Mouse (Mus musculus) bone marrow macrophage, adult 2 months (primary cell): Measurements from ENCODE around the gene Arrdc4. TPM values are rescaled to one million over a fixed set of nuclear protein-coding genes. Genes with fewer than 3 reads are reported as not detected.

Source experiments
- H3K27ac ChIP-seq: 2 replicates; pipeline ENCODE4 v1.5.1; 2012; ENCODE audit warnings: low read depth, low read length; ENCODE audit not compliant: insufficient read depth
- H3K4me1 ChIP-seq: 2 replicates; pipeline ENCODE4 v1.6.1; 2012; ENCODE audit warnings: low read length; ENCODE audit not compliant: control insufficient read depth, insufficient read depth
- H3K4me3 ChIP-seq: 2 replicates; pipeline ENCODE4 v1.5.1; 2012; ENCODE audit warnings: mild to moderate bottlenecking, low read length, moderate library complexity; ENCODE audit not compliant: insufficient read depth
- CTCF ChIP-seq: IDR thresholded peaks from 2 replicates; pipeline ENCODE4 v1.5.1; 2012; ENCODE audit warnings: low read depth, mild to moderate bottlenecking, low read length, moderate library complexity
- POLR2A ChIP-seq: IDR thresholded peaks from 2 replicates; pipeline ENCODE4 v1.6.1; 2012; ENCODE audit warnings: mild to moderate bottlenecking, low read depth, low read length, borderline replicate concordance
- polyA plus RNA-seq: library from polyadenylated mRNA; stranded (reverse); fragments of >200 nt; gene quantifications from 2 replicates; pipeline ENCODE4 v1.2.4, GENCODE M21; 2012; ENCODE audit not compliant: missing spikeins, insufficient read depth, insufficient read length

Gene Arrdc4
- polyA plus RNA-seq, result 6.8 and 9.1 TPM in 2 replicates

DNA sequence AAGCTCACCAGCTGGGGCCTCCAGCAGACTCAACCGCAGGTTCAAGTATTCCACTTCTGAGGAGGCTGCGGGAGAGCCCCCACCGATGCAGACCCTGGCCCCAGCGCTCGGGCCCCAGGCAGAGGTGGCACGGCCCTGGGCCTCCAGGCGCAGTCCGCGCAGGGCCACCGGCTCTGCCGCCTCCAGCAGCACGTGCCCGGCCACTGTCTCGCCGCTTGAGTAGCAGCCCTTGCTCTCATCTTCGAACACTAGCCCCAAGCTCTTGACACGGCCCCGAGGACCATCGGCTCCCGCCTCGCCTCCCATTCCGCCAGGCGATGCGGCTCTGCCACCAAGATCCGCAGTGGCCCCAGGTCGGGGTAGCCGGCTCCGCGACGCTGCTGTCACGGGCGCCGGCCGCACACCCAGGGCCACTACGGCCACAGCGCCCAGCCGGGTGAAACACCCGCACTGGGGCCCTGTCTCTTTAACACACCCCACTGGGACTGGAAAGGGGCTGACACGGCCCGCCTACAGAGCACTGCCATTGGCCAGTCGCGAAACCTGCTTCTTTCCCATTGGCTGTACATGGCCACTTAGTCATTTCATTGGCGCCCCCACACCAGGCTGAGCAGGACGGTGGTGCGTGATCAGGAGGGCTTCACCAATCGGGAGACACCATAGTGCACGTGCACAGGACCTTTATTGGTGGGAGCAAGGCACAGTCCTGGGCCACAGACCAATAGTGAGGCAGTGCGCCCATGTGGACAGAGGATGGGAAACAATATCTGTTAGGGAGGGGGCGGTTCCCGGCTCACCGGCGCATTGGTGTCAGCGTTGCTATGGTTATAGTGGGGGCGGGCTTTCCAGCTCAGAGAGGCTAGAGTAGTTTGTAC is at the start of gene Arrdc4:
TSS of gene Arrdc4 (minus strand) at position 481 of the 875 bp plus-strand sequence.
- Histone ChIP-seq H3K27ac (peak within 1 kb of the TSS; percentile 57), H3K4me3 (peak within 1 kb of the TSS; percentile 68), H3K4me1 (peaks cover 12% of the 10 kb centered on the region)
- TF ChIP-seq POLR2A, result no peak
- no peak for TF ChIP-seq CTCF

DNA sequence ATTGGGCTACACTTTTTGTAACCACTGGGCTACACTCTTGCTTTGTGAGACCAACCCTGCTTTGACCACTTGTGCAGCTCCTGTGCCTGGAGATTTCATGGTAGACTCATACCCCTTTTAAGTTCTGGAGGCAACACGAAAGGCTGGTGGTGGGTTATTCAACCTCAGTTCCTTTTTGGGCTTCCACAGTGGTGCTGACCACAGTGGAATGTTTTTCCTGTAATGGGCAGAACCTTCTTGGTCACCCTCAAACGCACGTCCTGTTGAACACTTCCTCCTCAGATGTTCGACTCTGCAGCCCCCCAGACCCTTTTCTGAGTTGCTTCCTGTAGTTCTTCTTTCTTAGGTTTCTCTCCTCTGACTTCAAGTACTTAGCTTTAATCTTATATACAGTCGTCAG is 46.5 kb upstream of the Arrdc4 start:
- Histone ChIP-seq H3K27ac (no peak overlapping the region), H3K4me3 (no peak overlapping the region), H3K4me1 (no peaks in the 10 kb centered on the region)
- TF ChIP-seq POLR2A, result no peak
- no peak for TF ChIP-seq CTCF

DNA sequence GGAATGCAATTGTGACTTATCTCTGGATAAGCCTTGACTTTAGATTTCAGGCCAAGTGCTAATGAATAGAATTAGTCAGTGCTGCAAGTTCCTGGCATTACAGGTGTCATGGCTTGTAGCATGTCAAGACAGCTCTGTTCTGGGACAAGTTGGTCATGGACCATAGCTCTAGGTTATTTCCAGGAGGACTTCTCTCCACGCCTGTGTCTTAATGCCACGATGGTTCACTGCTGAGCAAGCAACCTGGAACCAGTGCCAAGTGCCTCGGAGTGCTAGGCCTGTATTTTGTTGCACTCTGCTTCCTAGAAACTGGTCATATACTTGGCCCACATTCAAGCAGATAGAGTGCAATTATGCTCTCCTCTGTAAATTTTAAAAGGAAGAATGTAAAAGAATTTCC is 39.7 kb upstream of the Arrdc4 start:
- Histone ChIP-seq H3K4me1 (no peaks in the 10 kb centered on the region), H3K4me3 (no peak overlapping the region), H3K27ac (no peak overlapping the region)
- TF ChIP-seq CTCF, result no peak
- no peak for TF ChIP-seq POLR2A

DNA sequence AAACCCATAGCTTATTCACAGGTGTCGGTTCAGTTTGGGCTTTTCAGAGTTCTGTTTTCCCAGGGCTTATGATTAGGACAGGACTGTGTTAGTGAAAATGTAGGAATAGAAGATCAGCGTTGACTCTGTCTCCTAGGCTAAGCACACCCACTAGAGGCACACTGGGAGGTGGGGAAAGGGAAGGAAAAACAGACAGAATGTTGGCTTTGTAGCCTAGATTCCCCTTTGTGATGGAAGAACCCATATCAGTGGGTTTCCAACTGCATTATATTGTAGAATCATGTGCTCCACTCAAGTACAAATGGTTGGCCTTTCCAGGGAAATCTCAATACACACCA is 22.7 kb upstream of the Arrdc4 start:
- TF ChIP-seq POLR2A (no peak), CTCF (no peak)
- Histone ChIP-seq H3K4me1 (no peaks in the 10 kb centered on the region), H3K27ac (no peak overlapping the region), H3K4me3 (no peak overlapping the region)

DNA sequence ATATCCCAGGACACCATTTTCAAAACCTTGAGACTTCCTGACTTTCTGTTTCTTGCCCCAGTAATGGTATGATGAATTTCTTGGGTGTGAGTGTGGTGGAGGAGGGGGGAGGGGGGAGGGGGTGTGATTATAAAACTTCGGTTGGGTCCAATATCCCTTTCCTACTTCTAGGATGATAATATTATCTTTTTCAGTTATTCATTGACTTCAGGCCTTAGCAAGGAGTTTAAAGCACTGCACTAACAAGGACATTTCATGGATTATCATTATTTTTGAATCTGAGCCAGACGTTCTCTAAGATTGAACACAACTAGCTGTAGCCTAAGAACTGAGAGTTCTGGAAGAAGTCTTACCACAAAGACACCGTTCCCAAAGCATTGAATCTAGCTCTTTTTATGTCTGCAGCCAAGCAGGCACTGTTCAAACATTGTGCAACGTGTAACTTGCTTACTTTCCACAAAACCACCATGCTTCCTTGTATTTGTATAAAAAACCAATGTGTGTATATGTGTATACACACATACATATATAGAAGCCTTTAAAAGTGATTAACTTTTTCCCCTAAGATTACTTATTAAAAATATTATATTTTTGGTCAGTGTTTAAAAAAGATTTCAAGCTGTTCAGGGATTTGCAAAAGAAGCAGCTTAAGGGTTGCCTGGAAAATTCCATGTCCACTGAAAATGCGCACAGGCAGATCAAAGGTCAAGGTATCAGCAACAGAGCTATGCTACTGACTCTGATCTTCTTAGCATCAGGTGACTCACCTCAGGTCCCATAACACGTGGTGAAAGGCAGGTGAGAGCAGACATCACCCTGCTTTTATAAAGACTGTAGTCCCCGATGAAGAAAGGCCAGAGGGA is 22.1 kb upstream of the Arrdc4 start:
- no peaks in the 10 kb centered on the region for H3K4me1 ChIP-seq
- no peak for TF ChIP-seq CTCF
- TF ChIP-seq POLR2A, result no peak
- no peak overlapping the region for H3K4me3 ChIP-seq
- H3K27ac ChIP-seq, result no peak overlapping the region

DNA sequence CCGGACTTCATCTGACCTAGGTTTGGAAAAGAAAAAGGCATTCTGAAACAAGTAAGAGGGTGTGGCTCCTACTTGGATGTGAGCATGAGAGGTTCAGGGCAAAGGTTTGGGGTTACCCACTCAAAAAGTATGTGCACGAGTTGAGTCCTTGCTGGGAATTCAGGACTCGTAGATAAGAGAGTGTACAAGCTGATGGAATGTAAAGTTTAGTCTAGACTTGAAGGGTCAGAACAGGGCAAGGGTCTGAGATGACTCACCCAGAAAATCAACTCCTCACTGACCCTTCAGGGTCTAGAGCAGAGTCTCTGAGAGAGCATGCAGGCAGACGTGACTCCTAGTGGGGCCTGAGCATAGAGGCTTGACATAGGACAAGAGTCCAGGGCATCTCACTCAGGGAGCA is 16.9 kb upstream of the Arrdc4 start:
- H3K4me3 ChIP-seq, result no peak overlapping the region
- TF ChIP-seq CTCF, result no peak
- no peak for TF ChIP-seq POLR2A
- no peaks in the 10 kb centered on the region for H3K4me1 ChIP-seq
- H3K27ac ChIP-seq, result no peak overlapping the region

DNA sequence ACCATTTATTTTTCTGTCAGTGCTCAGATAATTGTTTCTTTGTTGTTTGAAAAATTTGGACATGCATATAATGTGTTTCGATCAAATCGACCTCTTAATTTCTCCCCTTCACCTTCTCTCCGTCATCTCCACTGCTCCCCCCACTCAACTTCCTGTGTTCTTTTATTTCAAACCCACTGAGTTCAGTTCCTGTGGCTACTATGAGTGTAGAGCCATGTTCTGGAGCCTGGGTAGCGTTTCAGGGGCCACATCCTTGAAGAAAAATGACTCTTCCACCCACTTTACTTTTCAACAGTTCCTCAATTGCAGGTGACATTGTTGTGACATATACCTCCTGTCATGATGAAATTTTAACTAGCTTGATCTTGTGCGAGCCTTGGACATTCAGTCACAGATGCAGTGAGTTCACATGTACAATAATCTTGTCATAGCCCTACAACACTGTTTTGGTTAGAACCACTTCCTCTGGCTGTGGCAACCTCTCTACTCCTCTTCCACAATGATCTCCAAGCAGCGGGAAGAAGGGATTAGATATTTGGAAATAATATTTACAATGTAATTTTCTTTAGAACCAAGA is 10.2 kb upstream of the Arrdc4 start:
- H3K27ac ChIP-seq, result no peak overlapping the region
- TF ChIP-seq CTCF, result no peak
- no peak for TF ChIP-seq POLR2A
- H3K4me1 ChIP-seq, result no peaks in the 10 kb centered on the region
- no peak overlapping the region for H3K4me3 ChIP-seq

DNA sequence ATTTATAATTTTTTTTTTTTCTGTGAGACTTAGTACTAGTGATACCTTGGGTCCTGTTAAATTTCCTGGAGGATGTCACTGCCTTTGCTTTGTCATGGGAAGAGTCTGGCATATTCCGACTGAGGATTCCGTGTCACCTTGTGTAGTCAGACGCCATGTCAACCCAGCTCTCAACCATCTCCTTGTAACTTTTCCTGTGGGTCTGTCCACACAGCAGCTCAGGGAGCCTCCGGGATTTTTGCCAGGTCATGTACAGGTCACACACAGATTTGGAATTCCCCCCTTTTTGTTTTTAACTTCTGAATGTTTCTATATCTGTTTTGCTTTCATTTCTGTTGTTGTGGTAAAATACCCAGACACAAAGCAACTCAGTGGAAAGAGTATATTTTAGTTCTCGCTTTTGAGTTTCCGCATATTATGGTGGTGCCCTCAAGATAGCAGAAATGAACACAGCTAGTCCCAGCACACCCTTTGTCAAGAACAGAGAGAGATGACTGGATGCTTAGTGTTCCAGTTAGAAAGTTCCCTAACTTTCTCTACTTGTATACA is 7.7 kb upstream of the Arrdc4 start:
- Histone ChIP-seq H3K27ac (no peak overlapping the region), H3K4me3 (no peak overlapping the region), H3K4me1 (no peaks in the 10 kb centered on the region)
- TF ChIP-seq POLR2A (no peak), CTCF (no peak)

DNA sequence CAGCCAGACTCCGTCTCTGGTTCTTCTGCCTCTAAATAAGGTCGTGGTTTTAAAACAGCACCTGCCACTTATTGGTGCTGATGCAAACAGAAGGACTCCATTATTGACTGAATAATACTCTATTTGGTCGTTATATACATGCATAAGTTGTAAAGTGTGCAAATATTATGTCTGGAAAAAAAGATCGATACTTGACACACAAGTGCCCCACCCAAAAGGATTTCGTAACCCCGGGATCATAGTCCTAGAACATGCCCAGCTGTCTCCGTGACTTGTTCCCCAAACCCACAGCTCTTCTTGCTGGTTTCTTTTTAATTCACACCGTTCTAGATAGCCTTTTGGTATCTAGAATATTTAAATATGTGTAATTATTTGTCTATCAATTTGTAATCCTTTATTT is 878 bp upstream of the Arrdc4 start:
- Histone ChIP-seq H3K4me3 (peak overlapping the region; percentile 43), H3K27ac (no peak overlapping the region), H3K4me1 (peaks cover 12% of the 10 kb centered on the region)
- TF ChIP-seq POLR2A (no peak), CTCF (no peak)
